10 mouse cellular contexts compared by ENCODE assay signal in the genomic region with DNA sequence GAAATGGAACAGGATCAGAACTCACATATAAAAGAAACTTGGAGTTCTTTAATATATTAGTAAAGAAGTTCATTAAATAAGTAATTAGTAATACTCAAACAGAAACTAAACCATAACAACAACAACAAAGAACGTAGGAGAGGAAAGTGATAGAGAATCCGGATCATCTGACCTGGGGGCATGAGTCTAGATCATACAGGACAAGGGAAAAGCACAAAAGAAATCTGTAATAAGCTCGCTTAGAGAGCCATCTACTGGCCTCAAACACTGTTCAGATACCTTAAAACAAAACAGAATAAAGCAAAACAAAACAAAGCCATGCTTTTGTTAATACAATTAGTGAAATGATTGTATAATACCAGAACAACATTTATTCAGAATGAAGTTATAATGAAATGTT. TPM values are rescaled to one million over a fixed set of nuclear protein-coding genes. Genes with fewer than 3 reads are reported as not detected.
DNase-seq lines count a peak whose midpoint lies in the region; ATAC-seq lines count a peak whose summit lies in the region.
"Had no signal": no experiment of that assay in that cellular context is flagged by ENCODE, and none has a peak within 500 bp of the region (broad histone marks: within the 10 kb centered on the region; RNA-seq: fewer than 3 reads in every experiment).

No protein-coding gene starts in this region.

- no peak for ATAC-seq in embryonic facial prominence, embryonic 11.5 days (replicated peaks; ENCODE audit: insufficient number of reproducible peaks, low FRiP score, low TSS enrichment, low read depth)
- 0 out of 2 replicates have a peak, but pooled peaks have one; percentile 62 for ATAC-seq in embryonic facial prominence, embryonic 14.5 days (ENCODE audit: low read depth)
- no peak for ATAC-seq in megakaryocyte, adult 5-6 weeks (ENCODE audit: poor library complexity, severe bottlenecking)

- H3K36me3 ChIP-seq in embryonic facial prominence, embryonic 11.5 days (replicated peaks; ENCODE audit: control insufficient read depth, insufficient read depth, low read depth, low read length): no peaks in the 10 kb centered on the region
- peaks cover 7% of the 10 kb centered on the region for H3K36me3 ChIP-seq in embryonic facial prominence, embryonic 10.5 days (replicated peaks)
- H3K36me3 ChIP-seq in embryonic facial prominence, embryonic 14.5 days (ENCODE audit: control insufficient read depth, insufficient read depth, low read length): peaks cover 7% of the 10 kb centered on the region; the same call in 1 of the 2 replicates

- no peaks in the 10 kb centered on the region for H3K27me3 ChIP-seq in embryonic facial prominence, embryonic 11.5 days (ENCODE audit: control insufficient read depth, insufficient read depth, low read length)
- no peaks in the 10 kb centered on the region for H3K27me3 ChIP-seq in embryonic facial prominence, embryonic 10.5 days (replicated peaks; ENCODE audit: low read depth, poor library complexity, severe bottlenecking)
- no peaks in the 10 kb centered on the region for H3K27me3 ChIP-seq in embryonic facial prominence, embryonic 14.5 days (replicated peaks; ENCODE audit: control insufficient read depth, insufficient read depth, low read length)

- H3K4me2 ChIP-seq in embryonic facial prominence, embryonic 11.5 days (ENCODE audit: low read depth, low read length): no peak overlapping the region
- no peak overlapping the region for H3K4me2 ChIP-seq in embryonic facial prominence, embryonic 14.5 days (ENCODE audit: low read depth, low read length)

- H3K9me3 ChIP-seq in embryonic facial prominence, embryonic 11.5 days (replicated peaks; ENCODE audit: control insufficient read depth, low read length): no peaks in the 10 kb centered on the region
- H3K9me3 ChIP-seq in embryonic facial prominence, embryonic 10.5 days: no peaks in the 10 kb centered on the region
- H3K9me3 ChIP-seq in embryonic facial prominence, embryonic 14.5 days (ENCODE audit: control insufficient read depth, low read length): no peaks in the 10 kb centered on the region

- peak; percentile 33 for DNase-seq in embryonic facial prominence, embryonic 11.5 days (ENCODE audit: low spot score)
- DNase-seq in embryonic facial prominence, embryonic 10.5 days (ENCODE audit: low spot score): no peak
- DNase-seq in layer of hippocampus, adult 9-10 months (ENCODE audit: low spot score): peak; percentile 26
- no peak for DNase-seq in layer of hippocampus, adult 9-11 months
- peak; percentile 40 for DNase-seq in embryonic facial prominence, embryonic 14.5 days (ENCODE audit: low spot score)
- peak; percentile 9 for DNase-seq in retina, adult 2 months (ENCODE audit: low read depth, low spot score)
- no peak for DNase-seq in urinary bladder, postnatal 4 days (ENCODE audit: low spot score in 2 of 2)
- DNase-seq: adrenal gland, postnatal 10 days; lung, postnatal 14 days had no signal

- no peak overlapping the region for H3K9ac ChIP-seq in embryonic facial prominence, embryonic 11.5 days (replicated peaks; ENCODE audit: low read length)
- no peak overlapping the region for H3K9ac ChIP-seq in embryonic facial prominence, embryonic 14.5 days (ENCODE audit: low read depth, low read length)

- H3K4me1 ChIP-seq in embryonic facial prominence, embryonic 11.5 days (ENCODE audit: control insufficient read depth, insufficient read depth, low read length): no peaks in the 10 kb centered on the region
- H3K4me1 ChIP-seq in embryonic facial prominence, embryonic 10.5 days: no peaks in the 10 kb centered on the region
- no peaks in the 10 kb centered on the region for H3K4me1 ChIP-seq in embryonic facial prominence, embryonic 14.5 days (ENCODE audit: control insufficient read depth, insufficient read depth, low read length)

- WGBS in embryonic facial prominence, embryonic 11.5 days: 36% methylated on average over 3 of the region's 3 CpGs
- 51% methylated on average over 3 of the region's 3 CpGs for WGBS in embryonic facial prominence, embryonic 10.5 days
- WGBS in embryonic facial prominence, embryonic 14.5 days: 35% methylated on average over 3 of the region's 3 CpGs

- no peak overlapping the region for H3K27ac ChIP-seq in embryonic facial prominence, embryonic 11.5 days (replicated peaks; ENCODE audit: low read depth, low read length)
- no peak overlapping the region for H3K27ac ChIP-seq in embryonic facial prominence, embryonic 10.5 days (replicated peaks)
- H3K27ac ChIP-seq in embryonic facial prominence, embryonic 14.5 days (replicated peaks; ENCODE audit: low read depth, low read length): no peak overlapping the region

- no peak overlapping the region for H3K4me3 ChIP-seq in embryonic facial prominence, embryonic 11.5 days (ENCODE audit: low read depth, low read length)
- H3K4me3 ChIP-seq in embryonic facial prominence, embryonic 10.5 days: no peak overlapping the region
- no peak overlapping the region for H3K4me3 ChIP-seq in embryonic facial prominence, embryonic 14.5 days (ENCODE audit: low read depth, low read length)

RNA-seq across cellular contexts. Expression of a gene that starts 31.6 kb away (rescaled TPM):
- 1.0 and 2.7 TPM in 2 replicates for polyA plus RNA-seq in embryonic facial prominence, embryonic 11.5 days (2014; fragmentation: Nextera tagmentation; extraction: Ambion mirVana)
- polyA plus RNA-seq in embryonic facial prominence, embryonic 10.5 days (2016; fragmentation: Nextera tagmentation; extraction: Ambion mirVana): 1.7 and 2.1 TPM in 2 replicates
- polyA plus RNA-seq in embryonic facial prominence, embryonic 14.5 days (2014; fragmentation: Nextera tagmentation; extraction: Ambion mirVana): 1.1 and 1.3 TPM in 2 replicates
- total RNA-seq in megakaryocyte, adult 5-6 weeks (2015): not detected in 2 replicates
- 0.08 TPM in 1 of 2 replicates, not detected in the other for total RNA-seq in megakaryocyte, adult 5-6 weeks (2017)

Comparison
In these comparisons a context has a peak if more than half of its experiments do, and no peak if none do; other contexts are left out.
1. DNase-seq: peak in embryonic facial prominence, embryonic 11.5 days (single experiment), layer of hippocampus, adult 9-10 months (single experiment), embryonic facial prominence, embryonic 14.5 days (single experiment) and retina, adult 2 months (single experiment); none in embryonic facial prominence, embryonic 10.5 days (single experiment), layer of hippocampus, adult 9-11 months (single experiment) and urinary bladder, postnatal 4 days (0 of 2).